Mouse (Mus musculus): Measurements from ENCODE around the gene 2510009E07Rik. TPM values are rescaled to one million over a fixed set of nuclear protein-coding genes. Genes with fewer than 3 reads are reported as not detected.

The 2510009E07Rik gene
- polyA plus RNA-seq, 1 experiment, result 31.1 TPM

DNA sequence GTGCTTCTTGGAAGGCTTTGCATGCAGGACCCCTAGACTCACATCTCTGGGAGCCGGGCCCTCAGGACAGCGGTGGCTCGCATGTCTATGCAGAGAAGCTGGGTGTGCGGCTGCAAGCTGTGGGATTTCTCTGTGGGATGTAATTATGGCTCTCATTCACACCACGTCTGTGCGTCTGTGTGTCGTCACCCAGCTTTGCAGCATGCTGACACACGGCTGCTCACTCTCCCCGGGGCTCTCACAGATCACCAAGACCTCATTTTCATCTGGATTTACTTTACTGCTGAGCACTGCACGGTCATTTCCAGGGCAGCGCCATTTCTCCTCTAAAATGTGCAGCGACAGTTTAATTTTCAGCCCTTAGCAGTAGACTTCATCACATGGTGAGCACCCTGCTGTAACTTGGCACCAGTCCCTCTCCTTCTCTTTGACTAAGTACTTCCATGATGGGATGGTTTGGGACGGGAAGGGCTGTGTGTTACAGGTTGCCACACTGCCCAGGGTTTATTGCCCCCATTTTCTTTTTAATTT, 66.3 kb downstream of the 2510009E07Rik start:
- TF ChIP-seq POLR2A (IDR thresholded peaks at IDR 0.05; ENCODE audit: extremely low read depth, insufficient read depth, low read length) (no peak), CTCF (IDR thresholded peaks at IDR 0.05; ENCODE audit: extremely low read depth, insufficient read depth, low read length) (no peak)
- Histone ChIP-seq H3K27ac (ENCODE audit: insufficient read depth, low read length) (no peak overlapping the region), H3K4me3 (ENCODE audit: insufficient read depth, low read length) (no peak overlapping the region), H3K4me1 (ENCODE audit: control insufficient read depth, insufficient read depth, low read length) (0 out of 2 replicates have a peak, but pooled peaks cover 2% of the 10 kb centered on the region)

DNA sequence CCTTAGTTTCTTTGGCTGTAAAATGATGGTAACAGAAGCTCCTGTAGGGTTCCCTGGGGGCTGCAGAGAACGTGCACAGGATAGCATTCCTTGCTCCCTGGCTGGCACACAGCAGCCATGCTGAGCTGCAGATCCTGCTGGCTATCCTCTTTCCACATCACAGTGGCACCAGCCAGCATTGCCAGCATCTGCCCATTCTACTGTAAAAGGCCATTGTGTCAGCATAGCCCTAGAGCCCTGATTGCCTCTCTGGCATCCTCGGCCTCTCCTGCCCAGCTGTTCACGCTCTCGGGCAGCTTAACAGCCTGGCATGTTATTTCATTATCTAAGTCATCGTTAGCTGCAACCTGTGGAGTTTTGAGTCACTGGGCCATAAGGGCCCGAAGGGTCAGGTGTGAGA, 67.2 kb downstream of the 2510009E07Rik start:
- H3K4me3 ChIP-seq (ENCODE audit: insufficient read depth, low read length), result no peak overlapping the region
- TF ChIP-seq CTCF (IDR thresholded peaks at IDR 0.05; ENCODE audit: extremely low read depth, insufficient read depth, low read length), result no peak
- no peak for TF ChIP-seq POLR2A (IDR thresholded peaks at IDR 0.05; ENCODE audit: extremely low read depth, insufficient read depth, low read length)
- H3K27ac ChIP-seq (ENCODE audit: insufficient read depth, low read length), result no peak overlapping the region
- H3K4me1 ChIP-seq (ENCODE audit: control insufficient read depth, insufficient read depth, low read length), result 0 out of 2 replicates have a peak, but pooled peaks cover 2% of the 10 kb centered on the region

DNA sequence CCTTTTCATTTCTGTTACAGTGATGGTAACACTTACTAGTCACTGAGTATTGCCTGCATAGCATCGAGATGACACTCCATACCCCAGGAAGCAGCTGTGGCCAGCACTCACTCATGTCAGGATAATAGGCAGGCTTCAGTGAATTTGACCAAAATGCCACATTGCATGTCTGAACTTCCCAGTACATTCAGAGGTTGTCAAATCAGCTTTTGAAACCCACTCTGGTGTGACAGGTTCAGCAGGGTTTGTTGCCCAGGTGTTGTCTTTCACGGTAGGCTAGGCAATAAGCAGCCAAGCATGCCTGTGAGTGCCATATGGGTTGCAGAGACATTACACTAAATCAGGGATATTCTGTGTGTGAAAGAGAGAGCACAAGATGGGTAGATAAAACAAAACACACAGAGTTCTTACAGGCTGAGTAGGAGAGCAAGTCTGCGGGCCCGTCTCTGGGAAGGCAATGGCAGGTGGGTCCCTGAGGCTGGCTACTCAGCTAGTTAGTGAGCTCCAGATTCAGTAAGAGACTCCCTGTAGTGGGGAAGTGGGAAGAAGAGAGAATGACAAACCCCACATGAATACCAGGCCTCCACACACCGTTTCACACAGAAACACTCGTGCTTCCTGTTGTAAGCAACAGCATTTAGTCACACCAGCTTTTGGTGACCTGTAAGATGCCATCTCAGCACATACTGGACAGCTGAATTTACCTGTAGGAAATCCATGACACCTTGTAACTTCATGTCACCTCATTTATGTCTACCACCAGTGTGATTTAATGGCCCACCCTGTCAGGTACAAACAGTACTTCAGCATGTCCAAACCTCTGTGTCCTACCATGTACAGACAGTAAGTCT, 68.5 kb downstream of the 2510009E07Rik start:
- Histone ChIP-seq H3K4me3 (ENCODE audit: insufficient read depth, low read length) (no peak overlapping the region), H3K4me1 (ENCODE audit: control insufficient read depth, insufficient read depth, low read length) (0 out of 2 replicates have a peak, but pooled peaks cover 2% of the 10 kb centered on the region), H3K27ac (ENCODE audit: insufficient read depth, low read length) (no peak overlapping the region)
- TF ChIP-seq CTCF (IDR thresholded peaks at IDR 0.05; ENCODE audit: extremely low read depth, insufficient read depth, low read length) (no peak), POLR2A (IDR thresholded peaks at IDR 0.05; ENCODE audit: extremely low read depth, insufficient read depth, low read length) (no peak)

DNA sequence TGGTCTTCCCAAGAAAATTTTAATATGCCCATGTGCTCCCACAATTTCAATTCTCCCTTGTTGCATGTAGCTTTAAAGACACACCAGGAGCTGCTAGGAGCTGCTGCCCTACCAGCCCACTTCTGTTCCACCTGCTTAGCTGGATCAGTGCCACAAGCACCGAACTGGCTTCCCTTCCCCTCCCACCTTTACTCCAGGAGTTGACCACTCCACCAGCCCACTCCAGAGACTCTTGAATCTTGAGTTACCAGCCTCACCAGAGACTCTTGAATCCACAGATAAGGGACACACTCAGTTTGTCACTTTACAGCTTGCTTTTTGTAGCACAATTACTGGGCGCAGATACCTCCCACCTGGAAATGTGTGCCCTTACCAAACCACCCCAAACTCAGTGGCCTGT, 73.8 kb downstream of the 2510009E07Rik start:
- no peak overlapping the region for H3K27ac ChIP-seq (ENCODE audit: insufficient read depth, low read length)
- peaks cover 2% of the 10 kb centered on the region; the same call in 1 of the 2 replicates for H3K4me1 ChIP-seq (ENCODE audit: control insufficient read depth, insufficient read depth, low read length)
- TF ChIP-seq POLR2A (IDR thresholded peaks at IDR 0.05; ENCODE audit: extremely low read depth, insufficient read depth, low read length) (no peak), CTCF (IDR thresholded peaks at IDR 0.05; ENCODE audit: extremely low read depth, insufficient read depth, low read length) (no peak)
- no peak overlapping the region for H3K4me3 ChIP-seq (ENCODE audit: insufficient read depth, low read length)

DNA sequence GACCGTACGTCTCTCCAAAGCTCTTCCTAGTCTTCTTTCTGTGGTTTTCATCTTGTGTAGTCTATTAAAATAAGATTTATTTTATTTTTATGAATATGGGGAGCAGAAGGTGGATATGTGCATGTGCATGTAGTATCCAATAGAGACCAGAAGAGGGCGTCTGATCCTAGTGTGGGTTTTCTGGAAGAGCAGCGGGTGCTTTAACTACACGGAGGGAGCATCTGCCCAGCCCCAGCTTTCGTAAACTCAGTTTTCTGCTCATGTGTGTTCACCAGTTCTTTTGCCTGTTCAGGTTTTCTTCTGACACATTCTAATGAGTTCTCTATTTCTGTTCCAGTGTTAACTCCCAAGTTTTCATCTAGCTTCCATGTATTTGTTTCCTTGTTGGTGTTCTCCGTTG, 78.7 kb downstream of the 2510009E07Rik start:
- Histone ChIP-seq H3K27ac (ENCODE audit: insufficient read depth, low read length) (no peak overlapping the region), H3K4me1 (ENCODE audit: control insufficient read depth, insufficient read depth, low read length) (peaks cover 10% of the 10 kb centered on the region), H3K4me3 (ENCODE audit: insufficient read depth, low read length) (no peak overlapping the region)
- peak; percentile 45; the same call in 1 of the 2 replicates for TF ChIP-seq CTCF (IDR thresholded peaks at IDR 0.05; ENCODE audit: extremely low read depth, insufficient read depth, low read length)
- TF ChIP-seq POLR2A (IDR thresholded peaks at IDR 0.05; ENCODE audit: extremely low read depth, insufficient read depth, low read length), result no peak

DNA sequence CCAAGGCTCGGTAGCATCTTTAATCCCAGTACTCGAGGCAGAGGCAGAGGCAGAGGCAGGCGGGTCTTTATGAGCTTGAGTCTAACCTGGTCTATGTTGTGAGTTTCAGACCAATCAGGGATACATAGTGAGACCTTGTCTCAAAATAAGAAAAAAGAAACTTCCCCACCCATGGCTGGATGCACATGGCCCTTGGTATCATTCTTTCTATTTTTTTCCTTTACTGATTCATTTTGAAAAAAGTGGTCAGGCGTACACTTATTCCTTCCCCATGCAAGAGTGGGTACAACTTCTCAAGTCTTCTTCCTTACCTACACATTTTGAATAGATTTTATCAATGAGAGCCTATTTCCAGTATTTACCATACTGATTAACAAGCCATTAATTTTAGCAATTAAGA, 84.0 kb downstream of the 2510009E07Rik start:
- Histone ChIP-seq H3K4me1 (ENCODE audit: control insufficient read depth, insufficient read depth, low read length) (peaks cover 16% of the 10 kb centered on the region), H3K27ac (ENCODE audit: insufficient read depth, low read length) (no peak overlapping the region), H3K4me3 (ENCODE audit: insufficient read depth, low read length) (no peak overlapping the region)
- TF ChIP-seq CTCF (IDR thresholded peaks at IDR 0.05; ENCODE audit: extremely low read depth, insufficient read depth, low read length) (no peak), POLR2A (IDR thresholded peaks at IDR 0.05; ENCODE audit: extremely low read depth, insufficient read depth, low read length) (no peak)

DNA sequence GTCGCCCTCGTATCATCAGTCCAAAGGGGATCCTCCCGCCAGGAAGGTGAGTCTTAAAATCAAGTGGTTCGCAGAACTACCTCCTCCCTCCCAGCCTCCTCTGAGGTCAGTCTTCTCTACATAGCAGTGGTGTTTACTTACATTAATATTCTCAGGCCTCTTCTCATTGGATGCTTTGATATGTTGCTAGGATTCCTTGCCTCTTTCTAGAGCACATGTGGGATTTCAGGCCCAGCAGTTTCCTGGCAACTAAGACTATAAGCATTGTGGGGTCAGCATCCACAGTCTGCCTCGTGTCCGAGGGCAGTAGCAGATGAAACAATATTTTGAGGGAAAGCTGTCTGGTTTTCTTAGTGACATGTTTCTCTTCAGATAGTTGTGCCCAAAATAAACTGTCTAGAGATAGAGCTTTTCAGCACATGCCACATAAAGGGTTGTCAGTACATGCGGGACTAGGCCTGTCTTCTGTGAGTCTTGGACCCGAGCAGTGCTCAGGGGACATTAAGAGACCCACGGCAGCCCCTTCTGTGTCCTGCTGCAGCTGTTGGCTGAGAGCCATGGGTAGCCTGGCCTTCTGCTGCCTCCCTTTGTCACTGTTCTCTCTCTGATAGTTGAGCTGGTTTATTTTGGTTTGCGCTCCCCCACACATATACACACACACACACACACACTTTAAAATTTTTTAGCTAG, 86.1 kb downstream of the 2510009E07Rik start:
- TF ChIP-seq POLR2A (IDR thresholded peaks at IDR 0.05; ENCODE audit: extremely low read depth, insufficient read depth, low read length) (no peak), CTCF (IDR thresholded peaks at IDR 0.05; ENCODE audit: extremely low read depth, insufficient read depth, low read length) (no peak)
- H3K27ac ChIP-seq (ENCODE audit: insufficient read depth, low read length), result no peak overlapping the region
- peaks cover 16% of the 10 kb centered on the region for H3K4me1 ChIP-seq (ENCODE audit: control insufficient read depth, insufficient read depth, low read length)
- no peak overlapping the region for H3K4me3 ChIP-seq (ENCODE audit: insufficient read depth, low read length)

DNA sequence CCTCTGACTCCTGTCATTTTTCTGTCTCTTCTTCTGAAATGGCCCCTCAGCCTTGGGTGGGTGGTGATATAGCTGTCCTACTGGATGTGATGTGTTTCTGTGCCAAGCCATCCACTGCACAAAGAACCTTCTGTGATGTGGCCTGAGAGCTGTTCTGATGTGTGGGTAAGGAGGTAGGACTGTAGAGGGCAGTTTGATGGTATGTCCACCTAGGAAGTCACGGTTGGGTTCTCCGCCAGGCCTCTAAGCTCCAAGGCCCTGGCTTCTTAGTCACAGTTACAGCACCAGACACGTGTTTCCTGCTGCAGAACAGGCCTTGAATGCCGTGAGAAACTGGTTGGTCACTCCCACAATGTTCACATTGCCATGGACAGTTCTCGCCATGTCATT, 86.8 kb downstream of the 2510009E07Rik start:
- Histone ChIP-seq H3K27ac (ENCODE audit: insufficient read depth, low read length) (no peak overlapping the region), H3K4me1 (ENCODE audit: control insufficient read depth, insufficient read depth, low read length) (peaks cover 15% of the 10 kb centered on the region), H3K4me3 (ENCODE audit: insufficient read depth, low read length) (no peak overlapping the region)
- TF ChIP-seq POLR2A (IDR thresholded peaks at IDR 0.05; ENCODE audit: extremely low read depth, insufficient read depth, low read length), result no peak
- TF ChIP-seq CTCF (IDR thresholded peaks at IDR 0.05; ENCODE audit: extremely low read depth, insufficient read depth, low read length), result no peak

DNA sequence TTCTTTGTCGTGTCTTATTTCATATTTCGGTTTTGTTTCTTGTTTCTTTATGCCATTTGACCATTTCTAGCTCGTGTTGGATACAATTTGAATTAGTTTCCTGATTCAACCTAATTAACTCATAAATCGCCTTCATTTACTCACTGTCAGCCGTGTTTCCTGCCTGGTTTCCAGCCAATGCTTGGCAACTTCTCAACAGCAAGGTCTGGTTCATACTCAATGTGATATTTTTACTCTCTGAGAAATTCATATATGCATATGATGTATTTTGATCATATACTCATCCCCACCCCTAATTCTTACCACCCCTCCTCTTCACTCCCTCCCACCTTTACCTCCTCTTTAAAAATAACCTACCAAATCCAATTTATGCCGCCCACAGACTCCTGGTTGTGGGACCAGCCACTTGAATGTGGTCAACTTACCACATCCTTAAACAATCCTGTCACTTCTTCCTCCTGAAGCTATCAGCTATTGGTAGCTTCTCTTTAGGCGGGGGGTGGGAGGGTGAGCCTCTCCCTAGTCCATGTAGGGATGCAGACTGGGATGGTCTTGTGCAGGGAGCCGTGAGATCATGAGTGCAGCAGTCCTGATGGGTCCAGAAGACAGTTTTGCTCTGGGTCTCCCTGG, 87.3 kb downstream of the 2510009E07Rik start:
- no peak for TF ChIP-seq CTCF (IDR thresholded peaks at IDR 0.05; ENCODE audit: extremely low read depth, insufficient read depth, low read length)
- TF ChIP-seq POLR2A (IDR thresholded peaks at IDR 0.05; ENCODE audit: extremely low read depth, insufficient read depth, low read length), result no peak
- Histone ChIP-seq H3K27ac (ENCODE audit: insufficient read depth, low read length) (no peak overlapping the region), H3K4me3 (ENCODE audit: insufficient read depth, low read length) (no peak overlapping the region), H3K4me1 (ENCODE audit: control insufficient read depth, insufficient read depth, low read length) (peaks cover 10% of the 10 kb centered on the region)

All from cortical plate, adult 2 months (tissue).